Mouse (Mus musculus) natural killer cell, adult 2 months (primary cell): ENCODE measurements at regions not wholly inside any gene's neighbourhood (a gene's known extent, or its start where the extent isn't known, plus 50 kb on each side); places are given as distances from the start of the nearest gene placed in this dataset.

Experiments
- DNase-seq, 2 experiments: peaks; one replicate each; pipeline ENCODE4 v3.0.0; 2022; ENCODE audit warnings: low spot score in 2 of 2

DNA sequence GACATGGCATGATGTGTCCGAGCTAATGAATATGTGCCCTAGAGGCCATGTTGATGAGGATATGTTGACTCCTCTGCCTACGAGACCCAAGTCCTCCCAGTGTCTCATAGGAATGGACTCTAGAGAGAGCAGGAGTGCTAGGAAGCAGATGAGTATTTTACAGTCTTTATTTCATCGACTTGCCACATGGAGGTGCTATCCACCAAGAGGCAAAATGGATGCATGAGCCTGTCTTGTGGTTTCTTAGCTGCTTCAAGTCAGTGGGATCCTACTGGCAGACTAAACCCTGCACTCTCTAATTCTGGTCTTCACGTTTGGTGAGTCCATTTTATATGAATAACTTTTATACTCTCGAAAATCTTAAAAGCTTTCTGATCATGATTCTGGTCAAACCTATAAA is 253.4 kb downstream of the Dad1 start:
- peak; percentile 30 to 54 for DNase-seq

DNA sequence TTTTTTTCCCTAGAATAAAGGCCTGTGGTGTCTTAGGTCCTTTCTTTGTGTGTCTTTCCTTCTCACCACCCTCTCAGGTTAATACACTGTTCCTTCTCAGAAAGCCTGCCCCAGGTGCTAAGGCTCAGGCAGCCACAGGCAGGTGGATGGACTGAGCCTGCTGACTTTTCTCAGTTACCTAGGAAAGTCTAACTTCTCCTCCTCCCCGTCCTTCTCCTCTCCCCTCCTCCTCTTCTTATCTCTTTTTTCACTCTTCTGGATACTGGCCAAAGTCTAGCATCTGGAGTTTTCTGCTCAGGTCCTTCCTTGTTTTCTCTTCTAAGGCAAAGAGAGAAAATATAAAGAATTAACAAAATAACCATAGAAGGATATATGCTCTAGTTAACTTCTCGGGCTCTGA is 260.5 kb downstream of the Dad1 start:
- no peak for DNase-seq

DNA sequence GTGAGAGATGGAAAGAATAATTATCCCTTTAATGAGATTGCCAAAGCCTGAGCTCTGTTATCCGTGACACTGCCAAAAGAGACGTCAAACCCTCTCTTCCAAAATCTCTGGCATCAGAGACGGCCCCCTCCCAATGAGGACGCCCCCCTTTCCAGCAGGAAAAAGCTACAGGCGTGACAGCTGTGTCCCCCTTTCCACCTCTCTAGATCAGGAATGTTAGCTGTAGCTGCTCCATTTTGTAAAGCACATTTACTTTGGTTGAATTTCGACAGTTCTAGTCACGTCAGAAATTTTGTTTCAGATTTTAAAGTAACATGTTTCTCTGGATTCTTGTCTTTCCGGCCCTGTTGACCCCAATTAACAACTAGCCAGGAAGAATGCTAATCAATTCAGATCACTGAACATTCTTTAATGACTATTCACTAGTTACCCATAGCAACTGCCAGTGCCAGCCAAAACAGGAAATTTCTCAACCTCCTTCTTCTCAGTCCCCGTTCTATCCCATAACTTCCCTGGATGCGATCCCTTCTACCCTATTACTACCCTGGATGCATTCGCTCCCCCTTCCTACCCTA is 261.1 kb downstream of the Dad1 start:
- DNase-seq, result no peak

DNA sequence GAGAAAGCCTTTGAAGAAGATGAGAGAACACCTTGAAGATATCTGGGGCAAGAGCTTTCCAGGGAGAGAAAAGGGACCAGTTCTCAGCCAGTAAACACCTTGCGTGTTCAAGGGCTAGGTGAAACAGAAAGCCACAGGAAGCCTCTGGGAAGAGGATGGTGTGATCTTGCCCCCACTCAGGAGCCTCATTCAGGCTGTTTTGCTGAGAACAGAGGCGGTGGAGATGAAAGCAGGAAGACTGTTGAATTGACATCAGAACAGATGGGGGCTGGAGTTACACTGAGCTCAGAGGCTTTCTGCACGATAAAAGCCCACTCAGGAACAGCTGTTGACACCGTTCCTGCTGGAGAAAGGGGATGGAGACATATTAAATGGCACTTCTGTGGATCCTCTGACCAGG is 262.5 kb downstream of the Dad1 start:
- no peak for DNase-seq

DNA sequence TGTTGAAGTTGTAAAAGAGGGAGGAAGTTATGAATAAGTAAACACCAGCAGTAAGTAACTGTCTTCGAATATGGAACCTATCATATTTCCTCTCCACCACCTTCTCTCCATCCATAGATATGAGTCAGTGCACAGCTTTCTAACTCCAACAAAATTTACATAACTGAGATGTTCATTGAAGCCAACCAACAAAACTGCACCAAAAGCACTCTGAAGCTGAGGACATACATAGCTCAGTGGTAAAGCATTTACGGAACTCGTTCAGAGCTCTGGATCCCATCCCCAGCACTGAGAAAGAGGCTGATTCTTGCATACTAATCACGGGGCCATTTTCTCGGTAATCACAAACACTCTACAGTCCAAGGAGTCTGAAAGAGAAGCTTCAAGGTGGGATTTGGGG is 273.1 kb downstream of the Dad1 start:
- DNase-seq, result no peak

DNA sequence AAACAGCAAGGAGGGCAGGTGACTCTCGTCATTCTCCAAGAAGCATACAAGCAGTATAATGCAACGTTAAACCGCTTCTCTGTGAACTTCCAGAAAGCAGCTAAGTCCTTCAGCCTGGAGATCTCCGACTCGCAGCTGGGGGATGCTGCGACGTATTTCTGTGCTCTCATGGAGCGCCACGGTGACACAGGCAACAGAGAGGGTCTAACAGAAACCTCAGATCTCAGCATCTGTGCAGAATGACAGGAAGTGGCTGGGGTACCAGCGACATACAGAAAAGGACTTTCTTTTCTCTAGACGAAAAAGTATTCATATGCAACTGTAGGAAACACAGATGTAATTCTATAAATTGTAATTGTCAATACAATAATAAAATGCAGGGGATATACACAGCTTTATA is 292.5 kb downstream of the Dad1 start:
- peak in 1 of 2 experiments; percentile 34 for DNase-seq

DNA sequence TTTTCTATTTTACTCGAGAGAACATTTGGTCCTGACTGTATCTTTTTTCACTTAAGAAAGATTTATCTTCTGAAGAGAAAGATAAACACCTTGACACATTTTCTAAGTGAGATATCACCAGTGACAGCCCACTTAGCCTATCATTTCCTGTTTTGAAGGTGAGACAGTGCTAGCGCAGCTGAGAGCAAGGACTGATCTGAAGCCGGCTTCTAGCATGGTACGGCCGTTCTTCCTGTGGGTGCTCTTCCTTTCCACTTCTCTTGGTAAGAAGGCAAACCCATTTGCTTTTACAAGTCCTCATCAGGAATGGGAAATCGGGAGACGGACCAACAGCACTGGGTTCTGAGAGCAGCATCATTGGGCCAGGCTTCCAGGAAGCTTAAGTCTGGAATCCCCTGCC is 293.1 kb downstream of the Dad1 start:
- DNase-seq, result peak; percentile 46 to 67

DNA sequence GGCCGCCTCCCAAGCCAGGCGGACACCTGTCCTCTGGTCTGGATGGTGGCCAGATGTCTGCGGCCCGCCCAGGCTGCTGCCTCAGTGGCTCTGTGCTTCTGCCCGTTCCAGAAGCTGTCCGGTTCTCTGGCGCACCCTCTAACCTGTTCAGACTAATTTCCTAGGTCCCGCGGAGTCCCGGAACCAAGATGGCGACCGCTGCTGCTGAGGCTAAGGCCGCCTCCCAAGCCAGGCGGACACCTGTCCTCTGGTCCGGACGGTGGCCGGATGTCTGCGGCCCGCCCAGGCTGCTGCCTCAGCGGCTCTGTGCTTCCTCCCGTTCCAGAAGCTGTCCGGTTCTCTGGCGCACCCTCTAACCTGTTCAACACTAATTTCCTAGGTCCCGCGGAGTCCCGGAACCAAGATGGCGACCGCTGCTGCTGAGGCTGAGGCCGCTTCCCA is 318.1 kb downstream of the Dad1 start:
- peak; percentile 50 to 55 for DNase-seq

DNA sequence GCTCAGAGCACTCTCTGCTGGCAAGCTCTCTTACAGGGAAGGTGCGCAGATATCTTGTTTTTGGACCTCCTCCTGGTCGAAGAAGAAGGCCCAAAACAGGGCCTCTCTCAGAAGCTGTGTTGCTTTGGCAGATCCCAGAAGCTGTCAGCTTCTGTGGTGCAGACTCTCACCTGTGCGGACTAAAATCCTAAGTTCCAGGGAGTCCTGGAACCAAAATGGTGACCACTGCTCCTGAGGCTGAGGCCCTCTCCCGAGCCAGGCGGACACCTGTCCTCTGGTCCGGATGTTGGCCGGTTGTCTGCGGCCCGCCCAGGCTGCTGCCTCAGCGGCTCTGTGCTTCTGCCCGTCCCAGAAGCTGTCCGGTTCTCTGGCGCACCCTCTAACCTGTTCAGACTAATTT is 318.6 kb downstream of the Dad1 start:
- DNase-seq, result peak; percentile 41 to 53

DNA sequence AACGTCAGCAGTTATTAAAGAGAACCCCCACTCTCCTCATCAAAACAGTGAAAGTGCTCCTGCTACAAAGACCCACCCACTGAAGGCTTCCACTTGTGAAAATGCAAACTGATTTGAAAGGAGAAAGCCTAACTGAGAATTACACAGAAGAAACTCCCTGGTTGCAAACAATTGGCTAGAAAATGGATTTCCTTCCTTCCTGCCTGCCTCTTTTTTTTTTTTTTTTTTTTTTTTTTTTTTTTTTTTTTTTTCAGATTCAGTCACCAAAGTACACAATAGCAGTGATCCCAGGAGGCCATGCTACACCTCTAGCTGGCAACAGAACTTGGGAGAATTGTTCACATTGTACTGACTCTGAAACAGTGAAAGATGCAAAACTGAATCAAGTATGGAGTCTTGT is 343.0 kb downstream of the Dad1 start:
- no peak for DNase-seq

DNA sequence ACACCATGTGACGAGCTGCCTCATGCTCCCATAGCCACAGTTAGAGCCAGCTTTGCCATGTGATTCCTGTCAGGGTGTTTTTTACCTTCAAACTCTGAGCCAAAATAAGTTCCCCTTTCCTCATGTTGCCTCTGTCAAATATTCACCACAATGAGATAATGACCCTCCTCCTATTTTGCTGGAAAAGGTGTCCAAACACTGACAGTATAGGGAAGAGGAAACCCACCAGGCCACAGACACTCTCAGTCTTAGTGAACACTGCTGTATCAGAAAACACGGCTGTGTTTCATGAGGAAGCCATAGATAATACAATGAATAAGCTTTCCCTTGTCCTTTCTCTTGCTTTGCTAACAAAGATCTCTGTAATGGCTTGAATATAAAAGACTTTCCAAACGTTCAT is 349.3 kb downstream of the Dad1 start:
- DNase-seq, result no peak

DNA sequence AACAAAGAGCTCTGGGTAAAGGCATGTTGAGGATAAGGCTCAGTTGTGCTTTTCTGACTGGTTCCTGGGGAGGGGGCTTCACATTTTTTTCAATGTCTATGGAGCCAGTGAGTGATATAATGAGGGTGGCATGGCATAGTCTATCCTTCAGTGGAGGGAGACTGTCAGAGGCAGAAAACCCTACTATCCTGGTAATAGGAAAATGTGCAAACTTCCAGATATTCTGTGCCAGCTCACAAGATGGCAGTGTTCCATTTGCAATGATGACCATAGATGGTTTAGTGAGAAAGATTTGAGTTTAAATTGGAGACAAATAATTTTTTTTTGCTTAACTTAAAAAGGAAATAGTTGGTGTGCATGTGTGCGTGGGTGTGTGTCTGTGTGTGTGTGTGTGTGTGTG is 352.8 kb downstream of the Dad1 start:
- no peak for DNase-seq

DNA sequence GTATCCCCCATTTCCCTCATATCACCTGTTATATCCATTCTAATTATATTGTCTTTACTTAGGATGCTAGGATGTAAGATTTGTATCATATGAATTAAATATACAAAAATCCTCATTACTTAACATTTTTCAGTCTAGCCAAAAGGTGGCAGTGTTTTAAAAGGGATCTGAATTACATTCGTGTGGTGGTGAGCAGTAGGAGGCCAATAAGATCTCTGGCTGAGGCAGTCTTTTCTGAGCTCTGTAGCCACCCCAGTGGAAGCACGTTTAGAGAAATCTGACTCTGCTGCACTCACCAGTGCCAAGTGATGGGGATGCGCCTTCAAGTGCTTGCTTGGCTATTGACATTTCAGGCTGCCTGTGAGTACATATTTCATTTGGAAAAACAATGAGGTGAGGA is 372.6 kb downstream of the Dad1 start:
- DNase-seq, result peak in 1 of 2 experiments; percentile 16

DNA sequence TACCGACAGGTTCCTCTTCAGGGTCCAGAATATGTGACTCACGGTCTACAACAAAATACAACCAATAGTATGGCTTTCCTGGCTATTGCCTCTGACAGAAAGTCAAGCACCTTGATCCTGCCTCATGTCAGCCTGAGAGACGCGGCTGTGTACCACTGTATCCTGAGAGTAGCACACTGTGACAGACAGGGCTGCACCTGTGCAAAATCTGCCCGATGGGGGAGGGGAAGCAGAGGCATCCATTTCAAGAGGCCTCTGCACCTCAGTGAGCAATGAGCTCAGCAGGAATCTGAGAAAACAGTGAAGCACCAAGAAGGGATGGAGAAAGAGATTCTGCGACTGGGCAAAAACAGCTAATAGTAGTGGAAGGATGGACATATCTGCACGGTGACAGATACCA is 377.3 kb downstream of the Dad1 start:
- DNase-seq, result no peak

DNA sequence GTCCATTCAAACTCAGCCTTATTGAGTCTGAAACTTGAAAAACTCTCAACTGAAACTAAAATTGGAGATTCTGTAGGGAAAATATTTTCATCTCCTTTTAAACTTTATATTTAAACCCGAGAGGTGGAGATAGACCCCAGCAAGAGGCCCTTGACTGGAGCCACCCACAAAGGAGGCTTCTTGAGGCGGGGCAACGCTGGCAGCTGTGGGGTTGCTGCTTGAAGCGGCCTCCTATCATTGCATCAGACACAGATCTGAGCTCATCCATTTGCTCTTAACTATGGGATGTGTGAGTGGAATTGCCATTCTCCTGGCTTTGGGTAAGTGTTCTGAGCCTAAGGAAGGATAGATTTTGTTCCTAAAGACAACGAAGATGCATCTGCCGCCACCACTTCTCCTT is 378.2 kb downstream of the Dad1 start:
- no peak for DNase-seq

DNA sequence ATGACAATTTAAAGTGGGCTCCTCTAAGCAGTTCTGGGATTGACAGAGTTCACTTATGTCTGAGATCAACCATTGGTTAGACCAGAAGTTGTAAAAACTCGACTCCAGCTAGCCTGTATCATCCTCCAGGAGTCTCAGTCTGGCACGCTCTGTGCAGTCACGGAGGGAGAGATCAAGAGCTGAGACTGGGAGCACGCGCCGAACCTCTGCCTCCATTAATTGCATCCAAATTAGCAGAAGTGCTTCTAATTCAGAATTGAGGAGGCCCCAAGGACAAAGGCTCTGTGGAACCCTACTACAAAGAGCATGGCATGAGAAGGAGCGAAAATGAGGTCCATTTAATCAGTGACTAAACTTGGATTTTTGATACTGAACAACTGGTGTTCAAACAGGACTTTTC is 406.9 kb downstream of the Dad1 start:
- no peak for DNase-seq

DNA sequence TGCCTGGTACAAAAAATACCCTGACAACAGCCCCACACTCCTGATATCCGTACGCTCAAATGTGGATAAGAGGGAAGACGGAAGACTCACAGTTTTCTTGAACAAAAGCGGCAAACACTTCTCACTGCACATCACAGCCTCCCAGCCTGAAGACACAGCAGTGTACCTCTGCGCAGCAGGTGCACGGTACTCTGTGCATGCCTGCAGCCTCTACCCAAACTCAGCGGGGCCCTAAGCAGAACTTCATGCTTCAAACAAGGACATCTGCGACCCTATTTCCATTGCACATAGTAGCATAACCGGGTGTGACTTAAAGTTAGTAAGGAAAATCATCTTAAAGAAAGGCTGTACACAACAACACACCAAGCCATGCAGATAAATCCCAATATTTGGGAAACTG is 408.3 kb downstream of the Dad1 start:
- DNase-seq, result no peak

DNA sequence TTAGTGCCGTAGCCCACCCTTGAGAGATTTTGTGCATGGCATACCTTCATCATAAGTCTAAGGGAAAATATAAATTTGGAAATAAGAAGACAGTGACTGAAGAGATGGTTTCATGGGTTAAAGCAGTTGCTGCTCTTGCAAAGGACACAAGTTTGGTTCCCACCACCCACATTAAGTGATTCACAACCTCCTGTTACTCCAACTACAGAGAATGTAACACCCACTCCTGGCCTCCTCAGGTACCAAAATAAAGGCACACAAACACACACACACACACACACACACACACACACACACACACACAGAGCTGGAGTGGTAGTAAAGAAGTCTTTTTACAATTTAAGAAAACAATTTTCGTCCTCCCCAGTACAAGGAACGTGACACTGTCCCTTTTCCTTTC is 421.4 kb downstream of the Dad1 start:
- DNase-seq, result no peak

DNA sequence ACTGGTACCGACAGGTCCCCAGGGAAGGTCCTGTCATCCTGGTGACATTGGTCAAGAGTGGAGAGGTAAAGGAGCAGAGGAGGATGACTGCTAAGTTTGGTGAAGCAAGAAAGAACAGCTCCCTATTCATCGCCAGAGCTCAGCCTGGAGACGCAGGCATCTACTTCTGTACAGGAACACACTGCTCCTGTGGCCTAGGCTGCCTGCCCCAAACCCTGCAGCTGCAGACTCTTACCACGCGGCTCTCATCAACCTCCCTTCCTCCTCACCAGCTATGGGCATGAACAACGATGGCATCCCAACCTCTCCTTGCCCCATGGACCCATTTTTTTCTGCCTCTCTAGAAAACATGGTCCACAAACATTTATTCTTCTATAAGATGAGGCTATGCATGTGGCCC is 422.3 kb downstream of the Dad1 start:
- DNase-seq, result no peak

DNA sequence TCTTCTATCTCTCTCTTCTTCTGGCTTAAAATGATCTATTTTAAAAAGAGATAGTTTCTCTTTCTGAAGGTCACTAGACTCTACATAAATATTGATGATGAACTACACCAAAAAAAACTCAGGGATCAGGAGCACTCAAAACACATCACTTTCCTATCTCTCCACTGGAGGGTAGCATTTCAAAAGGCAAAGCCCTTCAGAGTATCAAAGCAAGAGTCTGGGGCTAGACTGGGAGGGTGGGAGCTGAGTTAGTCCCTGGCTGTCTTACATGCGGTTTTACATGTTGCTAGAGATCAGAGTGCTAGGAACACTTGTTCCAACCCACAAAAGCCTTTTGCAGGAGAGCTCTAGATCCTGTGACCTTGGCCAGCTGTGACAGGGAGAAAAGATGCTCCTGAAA is 423.2 kb downstream of the Dad1 start:
- no peak for DNase-seq

DNA sequence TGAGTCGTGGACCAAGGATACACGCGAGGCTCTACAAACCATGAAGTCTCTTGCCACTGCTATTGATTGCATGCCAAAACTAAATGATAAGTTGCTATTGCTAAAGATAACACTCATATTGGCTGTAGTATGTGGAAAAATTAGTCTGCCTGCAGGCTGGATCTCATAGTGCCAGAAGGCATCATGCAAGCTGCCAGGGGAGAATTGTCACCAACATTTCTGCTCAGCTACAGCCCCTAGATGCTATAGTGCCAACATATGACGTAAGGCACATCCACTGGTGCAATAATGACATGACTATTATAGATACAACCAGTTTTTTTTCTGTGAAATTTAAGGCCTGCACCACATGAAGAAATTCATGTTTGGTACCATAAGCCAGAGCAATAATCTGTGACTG is 427.1 kb downstream of the Dad1 start:
- no peak for DNase-seq

DNA sequence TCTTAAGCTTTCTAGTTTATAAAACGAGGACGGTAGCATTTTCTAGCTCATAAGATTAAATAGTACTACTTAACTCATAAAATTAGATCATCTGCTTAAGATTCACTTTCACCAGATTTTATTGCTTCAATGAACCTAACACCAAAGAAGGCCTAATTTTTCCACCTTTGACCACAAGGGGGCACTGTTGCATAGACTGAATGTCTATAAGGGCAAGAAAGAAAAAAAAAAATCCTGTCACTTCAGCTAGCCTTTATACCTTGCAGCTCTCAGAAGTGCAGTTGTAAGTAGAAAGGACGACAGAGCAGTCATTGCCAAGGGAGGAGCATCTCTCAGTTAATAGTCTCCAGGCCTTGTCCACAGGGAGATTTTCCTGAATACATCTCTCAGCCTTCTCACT is 447.7 kb downstream of the Dad1 start:
- DNase-seq, result peak; percentile 66 to 67

DNA sequence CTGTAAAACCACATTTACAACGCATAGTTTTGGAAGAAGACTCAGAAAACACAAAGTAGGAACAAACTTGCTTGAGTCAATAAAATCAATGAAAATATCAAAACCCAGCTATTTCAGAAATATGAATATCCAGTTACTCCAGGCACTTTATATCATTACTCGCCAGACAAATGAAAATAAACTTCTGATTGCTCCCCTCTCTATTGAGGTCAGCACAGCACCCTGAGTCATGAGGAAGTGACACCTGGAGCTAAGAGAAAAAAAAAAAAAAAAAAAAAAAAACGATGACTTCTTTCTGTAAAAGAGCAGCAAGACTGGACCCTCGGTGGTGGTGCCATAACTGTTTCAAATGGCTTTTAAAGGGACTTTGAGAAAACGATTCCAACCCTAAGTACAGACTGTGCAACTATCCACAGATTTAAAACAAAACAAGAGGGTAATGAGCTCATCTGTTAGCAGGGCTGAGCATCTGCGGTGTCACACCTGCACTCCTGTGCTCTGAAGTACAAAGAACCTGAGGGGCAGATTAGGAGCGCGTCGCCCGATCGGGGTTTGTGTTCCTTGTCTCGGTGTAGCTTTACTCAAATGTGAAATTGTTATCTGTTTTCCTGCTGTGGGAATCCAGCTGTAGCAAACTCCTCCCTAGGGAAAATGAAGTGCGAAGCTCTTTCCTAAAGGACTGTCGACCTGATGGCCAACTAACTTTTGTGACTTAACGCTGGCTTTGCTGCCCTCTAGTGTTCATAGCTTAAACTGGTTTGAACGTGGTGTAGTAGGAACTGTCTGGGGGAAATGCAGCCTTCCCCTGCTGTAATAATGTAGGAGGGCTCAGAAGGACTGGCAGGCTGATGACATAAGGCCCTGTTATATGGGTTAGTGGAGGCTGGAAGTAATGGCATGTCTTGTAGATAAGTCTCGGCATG is 449.9 kb downstream of the Dad1 start:
- DNase-seq, result peak; percentile 51 to 63
